Mouse (Mus musculus) kidney, embryonic 14.5 days (tissue): ENCODE results near the gene Tenm4. TPM values are rescaled to one million over a fixed set of nuclear protein-coding genes. Genes with fewer than 3 reads are reported as not detected.

Experiments used
- ATAC-seq: fragments of 200-750 bp; cut with Nextera tagmentation; 2 replicates; pipeline ENCODE4 v1.8.0; 2017; ENCODE audit warnings: moderate number of reproducible peaks, mild to moderate bottlenecking, moderate TSS enrichment, moderate library complexity; ENCODE audit not compliant: low FRiP score, low TSS enrichment
- H3K27ac ChIP-seq: fragments of 300-500 bp; sonication (generic); 2 replicates; pipeline ENCODE4 v1.5.1; 2014; ENCODE audit warnings: low read depth, mild to moderate bottlenecking, low read length, moderate library complexity, mixed read lengths
- H3K27me3 ChIP-seq: fragments of 300-500 bp; sonication (generic); 2 replicates; pipeline ENCODE4 v1.6.1; 2014; ENCODE audit warnings: mild to moderate bottlenecking, low read length; ENCODE audit not compliant: control insufficient read depth, insufficient read depth
- H3K36me3 ChIP-seq: fragments of 300-500 bp; sonication (generic); 2 replicates; pipeline ENCODE4 v1.6.1; 2014; ENCODE audit warnings: low read length, mixed read lengths; ENCODE audit not compliant: control insufficient read depth, insufficient read depth
- H3K4me1 ChIP-seq: fragments of 300-500 bp; sonication (generic); 2 replicates; pipeline ENCODE4 v1.6.1; 2014; ENCODE audit warnings: low read length, mixed read lengths; ENCODE audit not compliant: control insufficient read depth, insufficient read depth
- H3K4me2 ChIP-seq: fragments of 300-500 bp; sonication (generic); replicated peaks from 2 replicates; pipeline ENCODE4 v1.6.1; 2014; ENCODE audit warnings: low read depth, mild to moderate bottlenecking, low read length
- H3K4me3 ChIP-seq: fragments of 300-500 bp; sonication (generic); 2 replicates; pipeline ENCODE4 v1.5.1; 2014; ENCODE audit warnings: mild to moderate bottlenecking, low read length
- H3K9ac ChIP-seq: fragments of 300-500 bp; sonication (generic); 2 replicates; pipeline ENCODE4 v1.6.1; 2014; ENCODE audit warnings: low read depth, mild to moderate bottlenecking, low read length, moderate library complexity
- H3K9me3 ChIP-seq: fragments of 300-500 bp; sonication (generic); 2 replicates; pipeline ENCODE4 v1.6.1; 2016; ENCODE audit warnings: low read length; ENCODE audit not compliant: control insufficient read depth
- WGBS: fragments of 180-500 bp; shearing (Covaris S2); extraction: QIAGEN DNeasy Blood & Tissue Kit; methylation state at CpG from one replicate; pipeline ENCODE4 v1.1.7; 2014; 5-methylcytosine and 5-hydroxymethylcytosine counted together
- polyA plus RNA-seq: library from polyadenylated mRNA; unstranded; fragments of >200 nt; fragmentation: Nextera tagmentation; extraction: Ambion mirVana; gene quantifications from 2 replicates; pipeline ENCODE4 v1.2.1, GENCODE M21; 2014

Tenm4 gene
- polyA plus RNA-seq, 1 experiment from 2014 or later = 51.0 TPM

GRCm38 (mm10) chr7:96871031-96871430, 700.0 kb downstream of the Tenm4 start:
- peaks cover 21% of the 10 kb centered on the region for H3K36me3 ChIP-seq
- no peak for ATAC-seq

GRCm38 (mm10) chr7:96878511-96879276, 707.6 kb downstream of the Tenm4 start:
- Histone ChIP-seq H3K9ac (no peak overlapping the region), H3K27me3 (no peaks in the 10 kb centered on the region), H3K9me3 (no peaks in the 10 kb centered on the region), H3K4me2 (no peak overlapping the region), H3K27ac (no peak overlapping the region), H3K4me1 (no peaks in the 10 kb centered on the region), H3K4me3 (no peak overlapping the region), H3K36me3 (peaks cover 10% of the 10 kb centered on the region)
- 91% methylated on average over 7 of the region's 7 CpGs for WGBS
- ATAC-seq = no peak

More at GRCm38 (mm10) chr7:96871031-96871430, 700.0 kb downstream of the Tenm4 start:
- H3K4me1 ChIP-seq = no peaks in the 10 kb centered on the region
- no peaks in the 10 kb centered on the region for H3K9me3 ChIP-seq
- H3K4me2 ChIP-seq = no peak overlapping the region
- H3K9ac ChIP-seq = no peak overlapping the region
- no peaks in the 10 kb centered on the region for H3K27me3 ChIP-seq
- 83% methylated on average over 4 of the region's 4 CpGs for WGBS
- no peak overlapping the region for H3K27ac ChIP-seq
- no peak overlapping the region for H3K4me3 ChIP-seq

- Histone ChIP-seq H3K4me3 (no peak overlapping the region), H3K27me3 (no peaks in the 10 kb centered on the region), H3K4me1 (no peaks in the 10 kb centered on the region), H3K9ac (no peak overlapping the region), H3K9me3 (no peaks in the 10 kb centered on the region), H3K4me2 (no peak overlapping the region), H3K27ac (no peak overlapping the region), H3K36me3 (peaks cover 3% of the 10 kb centered on the region; the same call in 1 of the 2 replicates)
- ATAC-seq = no peak
- WGBS = 92% methylated on average over 6 of the region's 6 CpGs
These were observed 708.5 kb downstream of the Tenm4 start for GRCm38 (mm10) chr7:96879593-96879992.

- H3K4me3 ChIP-seq = no peak overlapping the region
- H3K9ac ChIP-seq = no peak overlapping the region
- no peaks in the 10 kb centered on the region for H3K27me3 ChIP-seq
- H3K36me3 ChIP-seq = no peaks in the 10 kb centered on the region; the same call in 1 of the 2 replicates
- no peaks in the 10 kb centered on the region for H3K4me1 ChIP-seq
- no peak overlapping the region for H3K27ac ChIP-seq
- H3K9me3 ChIP-seq = no peaks in the 10 kb centered on the region
- WGBS = 92% methylated on average over 6 of the region's 6 CpGs
- no peak overlapping the region for H3K4me2 ChIP-seq
- ATAC-seq = no peak
These were observed 709.3 kb downstream of the Tenm4 start for GRCm38 (mm10) chr7:96880221-96880944.

GRCm38 (mm10) chr7:96883297-96883696, 712.3 kb downstream of the Tenm4 start:
- H3K9me3 ChIP-seq = no peaks in the 10 kb centered on the region
- H3K4me1 ChIP-seq = no peaks in the 10 kb centered on the region
- no peaks in the 10 kb centered on the region for H3K27me3 ChIP-seq
- H3K27ac ChIP-seq = no peak overlapping the region
- no peak overlapping the region for H3K9ac ChIP-seq
- H3K36me3 ChIP-seq = no peaks in the 10 kb centered on the region; the same call in 1 of the 2 replicates
- ATAC-seq = no peak
- no peak overlapping the region for H3K4me2 ChIP-seq
- no peak overlapping the region for H3K4me3 ChIP-seq
- 95% methylated on average over 3 of the region's 3 CpGs for WGBS

- no peaks in the 10 kb centered on the region for H3K27me3 ChIP-seq
- WGBS = 74% methylated on average over 18 of the region's 18 CpGs
- H3K4me1 ChIP-seq = peaks cover 10% of the 10 kb centered on the region; the same call in 1 of the 2 replicates
- no peak for ATAC-seq
- no peak overlapping the region for H3K4me2 ChIP-seq
- no peak overlapping the region for H3K27ac ChIP-seq
- no peaks in the 10 kb centered on the region for H3K9me3 ChIP-seq
- no peak overlapping the region for H3K4me3 ChIP-seq
- H3K36me3 ChIP-seq = 0 out of 2 replicates have a peak, but pooled peaks cover 7% of the 10 kb centered on the region
- H3K9ac ChIP-seq = no peak overlapping the region
These were observed 716.1 kb downstream of the Tenm4 start for GRCm38 (mm10) chr7:96887088-96887654.

GRCm38 (mm10) chr7:96889061-96890034, 718.3 kb downstream of the Tenm4 start:
- Histone ChIP-seq H3K27me3 (no peaks in the 10 kb centered on the region), H3K27ac (peak overlapping the region; percentile 24; the same call in 1 of the 2 replicates), H3K9ac (no peak overlapping the region), H3K4me3 (no peak overlapping the region), H3K9me3 (no peaks in the 10 kb centered on the region), H3K4me2 (no peak overlapping the region), H3K36me3 (peaks cover 19% of the 10 kb centered on the region; the same call in 1 of the 2 replicates), H3K4me1 (peaks cover 10% of the 10 kb centered on the region; the same call in 1 of the 2 replicates)
- 84% methylated on average over 18 of the region's 18 CpGs for WGBS
- 0 out of 2 replicates have a peak, but pooled peaks have one; percentile 16 for ATAC-seq

- peak; percentile 43; the same call in 1 of the 2 replicates for ATAC-seq
- Histone ChIP-seq H3K9ac (no peak overlapping the region), H3K4me3 (no peak overlapping the region), H3K9me3 (no peaks in the 10 kb centered on the region), H3K36me3 (peaks cover 27% of the 10 kb centered on the region), H3K4me1 (peaks cover 10% of the 10 kb centered on the region; the same call in 1 of the 2 replicates), H3K27me3 (no peaks in the 10 kb centered on the region), H3K27ac (peak overlapping the region; percentile 24; the same call in 1 of the 2 replicates), H3K4me2 (no peak overlapping the region)
- 19% methylated on average over 7 of the region's 7 CpGs for WGBS
These were observed 719.1 kb downstream of the Tenm4 start for GRCm38 (mm10) chr7:96890035-96890621.
